Mouse (Mus musculus): Measurements from ENCODE around the gene Gm7347. TPM values are rescaled to one million over a fixed set of nuclear protein-coding genes. Genes with fewer than 3 reads are reported as not detected.
"Not testable (repeated sequence)": the region's sequence is repeated elsewhere in the genome, so short reads cannot be mapped to it uniquely, and the experiment has no call there.

Gene Gm7347
- 0.09 and 0.21 TPM in 2 replicates for polyA plus RNA-seq (2015; fragmentation: Nextera tagmentation; extraction: Ambion mirVana)

DNA sequence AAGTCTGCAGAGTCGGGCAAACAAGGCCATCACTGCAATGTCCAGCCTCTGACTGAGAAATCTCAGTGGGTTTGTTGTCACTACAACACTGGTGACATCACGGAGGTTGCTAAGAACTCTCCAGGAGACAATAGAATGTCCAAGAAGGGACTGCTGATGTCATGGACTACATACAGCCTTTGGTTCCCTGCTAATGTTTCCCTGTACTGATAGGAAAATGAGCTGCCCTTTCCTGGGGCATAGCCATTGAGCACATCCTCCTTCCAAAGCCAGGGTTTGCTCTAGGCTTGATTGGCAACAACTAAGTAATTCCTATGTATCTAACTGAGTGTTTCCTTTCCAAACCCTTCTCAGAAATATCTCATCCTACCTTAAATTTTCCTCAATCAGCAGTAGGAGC is at the start of gene Gm7347:
TSS of gene Gm7347 (minus strand) at position 101 of the 400 bp plus-strand sequence.
- H3K4me1 ChIP-seq (replicated peaks); H3K27ac ChIP-seq (replicated peaks); H3K9ac ChIP-seq; H3K36me3 ChIP-seq; H3K4me3 ChIP-seq; H3K9me3 ChIP-seq; H3K4me2 ChIP-seq; ATAC-seq (ENCODE audit: low FRiP score, low read depth); H3K27me3 ChIP-seq: not testable (repeated sequence)
- no CpG with 5 or more reads among the region's 2 CpGs for WGBS

DNA sequence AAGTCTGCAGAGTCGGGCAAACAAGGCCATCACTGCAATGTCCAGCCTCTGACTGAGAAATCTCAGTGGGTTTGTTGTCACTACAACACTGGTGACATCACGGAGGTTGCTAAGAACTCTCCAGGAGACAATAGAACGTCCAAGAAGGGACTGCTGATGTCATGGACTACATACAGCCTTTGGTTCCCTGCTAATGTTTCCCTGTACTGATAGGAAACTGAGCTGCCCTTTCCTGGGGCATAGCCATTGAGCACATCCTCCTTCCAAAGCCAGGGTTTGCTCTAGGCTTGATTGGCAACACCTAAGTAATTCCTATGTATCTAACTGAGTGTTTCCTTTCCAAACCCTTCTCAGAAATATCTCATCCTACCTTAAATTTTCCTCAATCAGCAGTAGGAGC is 46.9 kb upstream of the Gm7347 start, which contains the start of gene 5031410I06Rik:
TSS of gene 5031410I06Rik (minus strand) at position 101 of the 400 bp plus-strand sequence.
- H3K27ac ChIP-seq (replicated peaks); ATAC-seq (ENCODE audit: low FRiP score, low read depth); H3K9me3 ChIP-seq; H3K9ac ChIP-seq; H3K4me3 ChIP-seq; H3K27me3 ChIP-seq; H3K36me3 ChIP-seq; H3K4me1 ChIP-seq (replicated peaks); H3K4me2 ChIP-seq: not testable (repeated sequence)
- no CpG with 5 or more reads among the region's 3 CpGs for WGBS

DNA sequence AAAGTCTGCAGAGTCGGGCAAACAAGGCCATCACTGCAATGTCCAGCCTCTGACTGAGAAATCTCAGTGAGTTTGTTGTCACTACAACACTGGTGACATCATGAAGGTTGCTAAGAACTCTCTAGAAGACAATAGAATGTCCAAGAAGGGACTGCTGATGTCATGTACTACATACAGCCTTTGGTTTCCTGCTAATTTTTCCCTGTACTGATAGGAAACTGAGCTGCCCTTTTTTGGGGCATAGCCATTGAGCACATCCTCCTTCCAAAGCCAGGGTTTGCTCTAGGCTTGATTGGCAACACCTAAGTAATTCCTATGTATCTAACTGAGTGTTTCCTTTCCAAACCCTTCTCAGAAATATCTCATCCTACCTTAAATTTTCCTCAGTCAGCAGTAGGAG is 30.8 kb upstream of the Gm7347 start, which contains the start of gene Gm10471:
TSS of gene Gm10471 (minus strand) at position 101 of the 400 bp plus-strand sequence.
- ATAC-seq (ENCODE audit: low FRiP score, low read depth): not testable (repeated sequence)

DNA sequence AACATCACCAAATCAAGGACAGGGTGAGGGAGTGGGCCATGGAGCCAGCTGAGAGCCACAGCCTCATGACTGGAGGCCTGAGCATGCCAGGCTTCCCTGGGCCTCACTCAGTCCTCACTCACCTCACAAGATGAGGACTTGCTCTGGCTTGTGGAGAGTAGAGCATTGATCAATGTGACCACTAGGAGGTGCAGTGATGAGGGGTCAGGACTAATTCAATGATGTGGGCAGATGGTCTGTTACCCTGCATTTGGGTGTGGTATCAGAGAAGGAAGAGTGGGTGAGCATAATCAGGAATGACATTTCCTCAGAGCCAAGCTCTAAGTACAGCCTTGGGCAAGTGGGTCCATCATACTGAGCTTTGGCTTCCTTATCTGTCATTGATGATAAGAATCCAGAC is 20.6 kb upstream of the Gm7347 start:
- H3K4me1 ChIP-seq (replicated peaks); H3K9me3 ChIP-seq; H3K4me2 ChIP-seq; H3K9ac ChIP-seq; H3K27me3 ChIP-seq; ATAC-seq (ENCODE audit: low FRiP score, low read depth); H3K36me3 ChIP-seq; H3K27ac ChIP-seq (replicated peaks); H3K4me3 ChIP-seq: not testable (repeated sequence)

More for the DNA sequence above, 30.8 kb upstream of the Gm7347 start, which contains the start of gene Gm10471:
- H3K36me3 ChIP-seq; H3K9me3 ChIP-seq; H3K4me2 ChIP-seq; H3K27ac ChIP-seq (replicated peaks); H3K9ac ChIP-seq; H3K4me3 ChIP-seq; H3K4me1 ChIP-seq (replicated peaks); H3K27me3 ChIP-seq: not testable (repeated sequence)
- 87% methylated on average over 1 of the region's 1 CpGs for WGBS

DNA sequence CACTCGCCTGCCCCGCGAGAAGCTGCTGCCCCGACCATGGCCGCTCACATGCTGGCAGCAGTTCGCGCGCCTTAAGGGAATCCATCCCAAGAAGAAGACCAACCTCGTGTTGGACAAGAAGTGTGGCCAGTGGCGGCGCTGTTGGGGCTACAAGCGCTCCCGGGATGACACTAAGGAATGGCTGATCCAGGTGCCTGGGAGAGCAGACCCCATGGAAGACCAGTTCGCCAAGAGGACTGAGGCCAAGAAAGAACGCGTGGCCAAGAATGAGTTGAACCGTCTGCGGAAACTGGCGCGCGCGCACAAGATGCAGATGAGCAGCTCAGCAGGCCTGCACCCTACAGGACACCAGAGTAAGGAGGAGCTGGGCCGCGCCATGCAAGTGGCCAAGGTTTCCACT is 12.3 kb upstream of the Gm7347 start:
- no peaks in the 10 kb centered on the region for H3K9me3 ChIP-seq
- no peaks in the 10 kb centered on the region for H3K27me3 ChIP-seq
- no peak overlapping the region for H3K9ac ChIP-seq
- H3K27ac ChIP-seq (replicated peaks): no peak overlapping the region
- 92% methylated on average over 24 of the region's 24 CpGs for WGBS
- H3K4me3 ChIP-seq: no peak overlapping the region
- no peaks in the 10 kb centered on the region for H3K36me3 ChIP-seq
- H3K4me1 ChIP-seq (replicated peaks): no peaks in the 10 kb centered on the region
- H3K4me2 ChIP-seq: no peak overlapping the region
- no peak for ATAC-seq (ENCODE audit: low FRiP score, low read depth)

DNA sequence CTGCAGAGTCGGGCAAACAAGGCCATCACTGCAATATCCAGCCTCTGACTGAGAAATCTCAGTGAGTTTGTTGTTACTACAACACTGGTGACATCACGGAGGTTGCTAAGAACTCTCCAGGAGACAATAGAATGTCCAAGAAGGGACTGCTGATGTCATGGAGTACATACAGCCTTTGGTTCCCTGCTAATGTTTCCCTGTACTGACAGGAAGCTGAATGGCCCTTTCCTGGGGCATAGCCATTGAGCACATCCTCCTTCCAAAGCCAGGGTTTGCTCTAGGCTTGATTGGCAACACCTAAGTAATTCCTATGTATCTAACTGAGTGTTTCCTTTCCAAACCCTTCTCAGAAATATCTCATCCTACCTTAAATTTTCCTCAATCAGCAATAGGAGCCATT is 18.9 kb downstream of the Gm7347 start, which contains the start of gene Speer4a:
TSS of gene Speer4a (minus strand) at position 101 of the 400 bp plus-strand sequence.
- H3K27ac ChIP-seq (replicated peaks); H3K9me3 ChIP-seq; H3K9ac ChIP-seq; ATAC-seq (ENCODE audit: low FRiP score, low read depth); H3K27me3 ChIP-seq; H3K36me3 ChIP-seq; H3K4me1 ChIP-seq (replicated peaks); H3K4me3 ChIP-seq; H3K4me2 ChIP-seq: not testable (repeated sequence)
- 81% methylated on average over 2 of the region's 2 CpGs for WGBS

DNA sequence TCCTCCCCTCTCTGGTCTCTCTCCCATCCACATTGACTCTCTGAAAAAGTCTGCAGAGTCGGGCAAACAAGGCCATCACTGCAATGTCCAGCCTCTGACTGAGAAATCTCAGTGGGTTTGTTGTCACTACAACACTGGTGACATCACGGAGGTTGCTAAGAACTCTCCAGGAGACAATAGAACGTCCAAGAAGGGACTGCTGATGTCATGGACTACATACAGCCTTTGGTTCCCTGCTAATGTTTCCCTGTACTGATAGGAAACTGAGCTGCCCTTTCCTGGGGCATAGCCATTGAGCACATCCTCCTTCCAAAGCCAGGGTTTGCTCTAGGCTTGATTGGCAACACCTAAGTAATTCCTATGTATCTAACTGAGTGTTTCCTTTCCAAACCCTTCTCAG is 35.6 kb downstream of the Gm7347 start, which contains the start of gene Gm5862:
TSS of gene Gm5862 (minus strand) at position 101 of the 400 bp plus-strand sequence.
- not testable (repeated sequence) for H3K36me3 ChIP-seq; H3K9ac ChIP-seq; ATAC-seq (ENCODE audit: low FRiP score, low read depth); H3K9me3 ChIP-seq; H3K4me2 ChIP-seq; H3K27me3 ChIP-seq; H3K27ac ChIP-seq (replicated peaks); H3K4me1 ChIP-seq (replicated peaks); H3K4me3 ChIP-seq
- WGBS: no CpG with 5 or more reads among the region's 3 CpGs

DNA sequence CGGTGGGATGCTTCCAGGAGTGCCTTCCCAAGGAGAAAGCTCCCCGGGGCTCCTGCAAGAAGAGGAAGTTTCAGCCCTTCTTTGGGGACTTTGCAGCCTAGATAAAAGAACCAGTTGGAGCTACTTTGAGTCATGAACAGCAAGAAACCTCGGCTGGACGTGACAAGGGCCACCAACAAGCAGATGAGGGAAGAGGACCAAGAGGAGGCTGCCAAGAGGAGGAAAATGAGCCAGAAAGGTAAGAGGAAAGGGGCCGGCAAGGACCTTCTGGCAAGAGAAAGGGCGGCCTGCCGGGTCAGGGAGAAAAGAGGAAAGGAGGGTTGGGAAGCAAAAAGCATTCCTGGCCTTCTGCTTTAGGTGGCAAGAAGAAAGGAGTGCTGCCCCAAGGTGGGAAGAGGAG is 50.7 kb downstream of the Gm7347 start:
- WGBS: 67% methylated on average over 7 of the region's 7 CpGs

DNA sequence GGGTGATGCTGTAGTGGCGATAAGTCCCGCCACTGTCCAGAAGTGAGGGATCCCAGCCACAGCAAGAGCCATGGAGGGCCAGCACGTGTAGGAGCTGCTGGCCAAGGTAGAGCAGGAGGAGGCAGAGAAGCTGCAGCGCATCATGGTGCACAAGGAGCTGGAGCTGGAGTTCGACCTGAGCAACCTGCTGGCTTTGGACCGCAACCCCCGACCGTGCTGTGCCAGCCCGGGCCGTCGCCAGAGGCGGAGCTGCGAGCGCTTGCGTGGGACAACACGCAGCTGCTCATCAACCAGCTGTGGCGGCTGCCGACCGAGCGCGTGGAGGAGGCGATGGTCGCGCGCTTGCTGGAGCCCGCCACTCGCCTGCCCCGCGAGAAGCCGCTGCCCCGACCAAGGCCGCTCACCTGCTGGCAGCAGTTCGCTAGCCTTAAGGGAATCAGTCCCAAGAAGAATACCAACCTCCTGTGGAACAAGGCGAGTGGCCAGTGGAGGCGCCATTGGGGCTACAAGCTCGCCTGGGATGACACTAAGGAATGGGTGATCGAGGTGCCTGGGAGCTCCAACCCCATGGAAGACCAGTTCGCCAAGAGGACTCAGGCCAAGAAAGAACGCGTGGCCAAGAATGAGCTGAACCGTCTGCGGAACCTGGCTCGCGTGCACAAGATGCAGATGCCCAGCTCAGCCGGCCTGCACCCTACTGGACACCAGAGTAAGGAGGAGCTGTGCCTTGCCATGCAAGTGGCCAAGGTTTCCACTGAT is 51.3 kb downstream of the Gm7347 start:
- H3K4me3 ChIP-seq: peak overlapping the region; percentile 38
- H3K4me2 ChIP-seq: peak overlapping the region; percentile 60
- H3K9ac ChIP-seq: peak overlapping the region; percentile 35
- not testable (repeated sequence) for H3K4me1 ChIP-seq (replicated peaks); H3K36me3 ChIP-seq; H3K9me3 ChIP-seq; H3K27me3 ChIP-seq; H3K27ac ChIP-seq (replicated peaks)
- peak; percentile 95 for ATAC-seq (ENCODE audit: low FRiP score, low read depth)
- 20% methylated on average over 45 of the region's 45 CpGs for WGBS

More for the DNA sequence above, 50.7 kb downstream of the Gm7347 start:
- not testable (repeated sequence) for H3K27me3 ChIP-seq; H3K9ac ChIP-seq; H3K27ac ChIP-seq (replicated peaks); H3K9me3 ChIP-seq; H3K36me3 ChIP-seq; ATAC-seq (ENCODE audit: low FRiP score, low read depth); H3K4me1 ChIP-seq (replicated peaks)
- Histone ChIP-seq H3K4me3 (peak overlapping the region; percentile 38), H3K4me2 (peak overlapping the region; percentile 60)

DNA sequence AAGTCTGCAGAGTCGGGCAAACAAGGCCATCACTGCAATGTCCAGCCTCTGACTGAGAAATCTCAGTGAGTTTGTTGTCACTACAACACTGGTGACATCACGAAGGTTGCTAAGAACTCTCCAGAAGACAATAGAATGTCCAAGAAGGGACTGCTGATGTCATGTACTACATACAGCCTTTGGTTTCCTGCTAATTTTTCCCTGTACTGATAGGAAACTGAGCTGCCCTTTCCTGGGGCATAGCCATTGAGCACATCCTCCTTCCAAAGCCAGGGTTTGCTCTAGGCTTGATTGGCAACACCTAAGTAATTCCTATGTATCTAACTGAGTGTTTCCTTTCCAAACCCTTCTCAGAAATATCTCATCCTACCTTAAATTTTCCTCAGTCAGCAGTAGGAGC is 53.7 kb downstream of the Gm7347 start, which contains the start of gene Gm1979:
TSS of gene Gm1979 (minus strand) at position 101 of the 400 bp plus-strand sequence.
- 90% methylated on average over 1 of the region's 2 CpGs for WGBS
- not testable (repeated sequence) for H3K9ac ChIP-seq; H3K4me1 ChIP-seq (replicated peaks); H3K4me3 ChIP-seq; H3K27me3 ChIP-seq; H3K9me3 ChIP-seq; H3K36me3 ChIP-seq; ATAC-seq (ENCODE audit: low FRiP score, low read depth); H3K27ac ChIP-seq (replicated peaks); H3K4me2 ChIP-seq

Measured in hindbrain, embryonic 15.5 days (tissue).